Mouse (Mus musculus) gastrocnemius, postnatal 4 days (tissue): ENCODE results near the gene Rcan3. TPM values are rescaled to one million over a fixed set of nuclear protein-coding genes. Genes with fewer than 3 reads are reported as not detected.

Experiments used
- DNase-seq, 2 experiments: peaks; one replicate each; pipeline ENCODE4 v3.0.0; 2021 to 2022; ENCODE audit warnings: low spot score in 2 of 2, mixed read lengths in 2 of 2
- long read RNA-seq, 2 experiments: library from polyadenylated mRNA; stranded (forward); transcript quantifications; one replicate each; pipeline ENCODE4 v2.0.0; 2021
- total RNA-seq, 2 experiments: library from RNA; stranded (reverse); gene quantifications; 2 replicates each; pipeline ENCODE4 v1.2.3; 2021

Rcan3 gene
- 10 to 100 TPM; 17.3 to 17.9 TPM for total RNA-seq
- long read RNA-seq, experiment 1, full-length matches to known transcripts = 9 of 21 reads
- long read RNA-seq, experiment 1, partial matches to known transcripts = 0 of 21 reads
- long read RNA-seq, experiment 1, other reads (novel, unspliced or antisense) = 12 of 21 reads
- long read RNA-seq, experiment 2, full-length matches to known transcripts = 12 of 19 reads
- long read RNA-seq, experiment 2, partial matches to known transcripts = 1 of 19 reads
- long read RNA-seq, experiment 2, other reads (novel, unspliced or antisense) = 6 of 19 reads

GRCm38 (mm10) chr4:135433443-135434394, at the start of gene Rcan3:
TSS of gene Rcan3 (minus strand) at chr4:135433853.
- DNase-seq = peak; percentile 71 to 83

- no peak for DNase-seq
Observed at GRCm38 (mm10) chr4:135480370-135480769, 46.7 kb upstream of the Rcan3 start.

GRCm38 (mm10) chr4:135477851-135478250, 44.2 kb upstream of the Rcan3 start:
- no peak for DNase-seq

GRCm38 (mm10) chr4:135463406-135463805, 29.8 kb upstream of the Rcan3 start:
- DNase-seq = no peak

- DNase-seq = no peak
Observed at GRCm38 (mm10) chr4:135453572-135453971, 19.9 kb upstream of the Rcan3 start.

- no peak for DNase-seq
Observed at GRCm38 (mm10) chr4:135453164-135453563, 19.5 kb upstream of the Rcan3 start.

GRCm38 (mm10) chr4:135451360-135452015, 17.8 kb upstream of the Rcan3 start:
- DNase-seq = no peak

- DNase-seq = no peak
Observed at GRCm38 (mm10) chr4:135442473-135442872, 8.8 kb upstream of the Rcan3 start.

- DNase-seq = no peak
Observed at GRCm38 (mm10) chr4:135439904-135440522, 6.4 kb upstream of the Rcan3 start.

GRCm38 (mm10) chr4:135439188-135439647, 5.6 kb upstream of the Rcan3 start:
- DNase-seq = peak in 1 of 2 experiments; percentile 34

- no peak for DNase-seq
Observed at GRCm38 (mm10) chr4:135437924-135438323, 4.3 kb upstream of the Rcan3 start.

- DNase-seq = no peak
Observed at GRCm38 (mm10) chr4:135436291-135436690, 2.6 kb upstream of the Rcan3 start.

GRCm38 (mm10) chr4:135434395-135434789, 739 bp upstream of the Rcan3 start:
- no peak for DNase-seq

GRCm38 (mm10) chr4:135433086-135433442, 589 bp downstream of the Rcan3 start:
- DNase-seq = no peak

GRCm38 (mm10) chr4:135429990-135430760, 3.5 kb downstream of the Rcan3 start:
- no peak for DNase-seq

GRCm38 (mm10) chr4:135429383-135429782, 4.3 kb downstream of the Rcan3 start:
- no peak for DNase-seq

- DNase-seq = no peak
Observed at GRCm38 (mm10) chr4:135426587-135426986, 7.1 kb downstream of the Rcan3 start.

GRCm38 (mm10) chr4:135425625-135426024, 8.0 kb downstream of the Rcan3 start:
- DNase-seq = no peak

GRCm38 (mm10) chr4:135420961-135421360, 12.7 kb downstream of the Rcan3 start:
- no peak for DNase-seq

- no peak for DNase-seq
Observed at GRCm38 (mm10) chr4:135420416-135420815, 13.2 kb downstream of the Rcan3 start.
